Mouse (Mus musculus) hindbrain, embryonic 14.5 days (tissue): Measurements from ENCODE around the gene Mrpl36. TPM values are rescaled to one million over a fixed set of nuclear protein-coding genes. Genes with fewer than 3 reads are reported as not detected.
A peak's percentile ranks its signal among the peaks of the same experiment; 100 is the strongest.

ENCODE experiments used
- ATAC-seq: fragments of 200-750 bp; cut with Nextera tagmentation; 2 replicates; pipeline ENCODE4 v1.8.0; 2017; ENCODE audit warnings: moderate number of reproducible peaks, mild to moderate bottlenecking, moderate TSS enrichment, moderate library complexity; ENCODE audit not compliant: low FRiP score
- DNase-seq: peaks from one replicate; pipeline ENCODE4 v3.0.0-alpha.2; 2015; ENCODE audit warnings: low spot score
- H3K27ac ChIP-seq: fragments of 300-500 bp; sonication (generic); 2 replicates; pipeline ENCODE4 v1.5.1; 2014; ENCODE audit warnings: mild to moderate bottlenecking, moderate library complexity
- H3K27me3 ChIP-seq: fragments of 300-500 bp; sonication (generic); 2 replicates; pipeline ENCODE4 v1.6.1; 2014; ENCODE audit warnings: mild to moderate bottlenecking, low read length, mixed read lengths; ENCODE audit not compliant: control insufficient read depth, insufficient read depth
- H3K36me3 ChIP-seq: fragments of 300-500 bp; sonication (generic); replicated peaks from 2 replicates; pipeline ENCODE4 v1.6.1; 2014; ENCODE audit not compliant: control insufficient read depth, insufficient read depth
- H3K4me1 ChIP-seq: fragments of 300-500 bp; sonication (generic); replicated peaks from 2 replicates; pipeline ENCODE4 v1.6.1; 2014; ENCODE audit warnings: antibody characterized with exemption, low read length, mixed read lengths; ENCODE audit not compliant: control insufficient read depth, insufficient read depth
- H3K4me2 ChIP-seq: fragments of 300-500 bp; sonication (generic); replicated peaks from 2 replicates; pipeline ENCODE4 v1.6.1; 2014; ENCODE audit warnings: mild to moderate bottlenecking, moderate library complexity
- H3K4me3 ChIP-seq: fragments of 300-500 bp; sonication (generic); replicated peaks from 2 replicates; pipeline ENCODE4 v1.5.1; 2014; ENCODE audit warnings: mild to moderate bottlenecking, low read length
- H3K9ac ChIP-seq: fragments of 300-500 bp; sonication (generic); 2 replicates; pipeline ENCODE4 v1.6.1; 2014
- H3K9me3 ChIP-seq: fragments of 300-500 bp; sonication (generic); 2 replicates; pipeline ENCODE4 v1.6.1; 2016; ENCODE audit warnings: low read length; ENCODE audit not compliant: control insufficient read depth
- WGBS: fragments of 180-500 bp; shearing (Covaris S2); extraction: QIAGEN DNeasy Blood & Tissue Kit; methylation state at CpG from one replicate; pipeline ENCODE4 v1.1.7; 2014; 5-methylcytosine and 5-hydroxymethylcytosine counted together
- polyA plus RNA-seq: library from polyadenylated mRNA; unstranded; fragments of >200 nt; fragmentation: Nextera tagmentation; extraction: Ambion mirVana; gene quantifications from 2 replicates; pipeline ENCODE4 v1.2.1, GENCODE M21; 2014

Mrpl36 gene
- polyA plus RNA-seq, 1 experiment from 2014 or later, result 80.6 TPM

GRCm38 (mm10) chr13:73357106-73357505 is 28.8 kb downstream of the Mrpl36 start:
- Histone ChIP-seq H3K27ac (no peak overlapping the region), H3K27me3 (no peaks in the 10 kb centered on the region), H3K4me2 (no peak overlapping the region), H3K4me1 (no peaks in the 10 kb centered on the region), H3K4me3 (no peak overlapping the region), H3K9ac (no peak overlapping the region), H3K36me3 (no peaks in the 10 kb centered on the region), H3K9me3 (no peaks in the 10 kb centered on the region)
- WGBS, result 87% methylated on average over 3 of the region's 3 CpGs
- ATAC-seq (no peak), DNase-seq (no peak)

GRCm38 (mm10) chr13:73373367-73373766 is 45.1 kb downstream of the Mrpl36 start:
- DNase-seq (no peak), ATAC-seq (no peak)
- Histone ChIP-seq H3K4me2 (no peak overlapping the region), H3K27ac (no peak overlapping the region), H3K9ac (no peak overlapping the region), H3K4me1 (no peaks in the 10 kb centered on the region), H3K36me3 (no peaks in the 10 kb centered on the region), H3K4me3 (no peak overlapping the region), H3K27me3 (no peaks in the 10 kb centered on the region), H3K9me3 (no peaks in the 10 kb centered on the region)
- 82% methylated on average over 4 of the region's 4 CpGs for WGBS

- ATAC-seq, result no peak; the same call in 1 of the 2 replicates
These were observed 46.3 kb downstream of the Mrpl36 start for GRCm38 (mm10) chr13:73374612-73375011.

GRCm38 (mm10) chr13:73377637-73378036 is 49.3 kb downstream of the Mrpl36 start:
- H3K27me3 ChIP-seq, result no peaks in the 10 kb centered on the region
- no peak for ATAC-seq
- H3K9me3 ChIP-seq, result no peaks in the 10 kb centered on the region
- no peaks in the 10 kb centered on the region for H3K36me3 ChIP-seq
- H3K4me3 ChIP-seq, result no peak overlapping the region
- 0 out of 2 replicates have a peak overlapping the region, but pooled peaks have one; percentile 32 for H3K27ac ChIP-seq
- H3K9ac ChIP-seq, result no peak overlapping the region
- no peaks in the 10 kb centered on the region for H3K4me1 ChIP-seq
- no peak overlapping the region for H3K4me2 ChIP-seq
- no peak for DNase-seq
- WGBS, result 70% methylated on average over 9 of the region's 9 CpGs

More at GRCm38 (mm10) chr13:73374612-73375011, 46.3 kb downstream of the Mrpl36 start:
- Histone ChIP-seq H3K4me2 (no peak overlapping the region), H3K4me3 (no peak overlapping the region), H3K9ac (no peak overlapping the region), H3K27me3 (no peaks in the 10 kb centered on the region), H3K9me3 (no peaks in the 10 kb centered on the region), H3K36me3 (no peaks in the 10 kb centered on the region), H3K27ac (no peak overlapping the region), H3K4me1 (no peaks in the 10 kb centered on the region)
- DNase-seq, result no peak
- WGBS, result 52% methylated on average over 2 of the region's 2 CpGs

Other genes with a start within 250 kb of the Mrpl36 start
- gene Irx4, start 68.0 kb upstream of the Mrpl36 start, polyA plus RNA-seq, result 3.9 and 4.2 TPM in 2 replicates
- 397 and 433 TPM in 2 replicates for gene Ndufs6, start within 50 bp of the Mrpl36 start, polyA plus RNA-seq
- gene Lpcat1, start 138.7 kb downstream of the Mrpl36 start, polyA plus RNA-seq, result 77.3 and 95.0 TPM in 2 replicates
- gene Slc6a3, start 208.2 kb downstream of the Mrpl36 start, polyA plus RNA-seq, result 0.16 and 0.33 TPM in 2 replicates